Mouse (Mus musculus) liver, embryonic 14.5 days (tissue): ENCODE results near the gene Lpp.

Experiments
- CTCF ChIP-seq: IDR thresholded peaks from 2 replicates; pipeline ENCODE4 v1.5.1; 2016; ENCODE audit warnings: antibody characterized with exemption, low read depth, control low read depth
- EP300 ChIP-seq: IDR thresholded peaks from 2 replicates; pipeline ENCODE4 v1.6.1; 2016; ENCODE audit warnings: antibody characterized with exemption, low read depth

DNA sequence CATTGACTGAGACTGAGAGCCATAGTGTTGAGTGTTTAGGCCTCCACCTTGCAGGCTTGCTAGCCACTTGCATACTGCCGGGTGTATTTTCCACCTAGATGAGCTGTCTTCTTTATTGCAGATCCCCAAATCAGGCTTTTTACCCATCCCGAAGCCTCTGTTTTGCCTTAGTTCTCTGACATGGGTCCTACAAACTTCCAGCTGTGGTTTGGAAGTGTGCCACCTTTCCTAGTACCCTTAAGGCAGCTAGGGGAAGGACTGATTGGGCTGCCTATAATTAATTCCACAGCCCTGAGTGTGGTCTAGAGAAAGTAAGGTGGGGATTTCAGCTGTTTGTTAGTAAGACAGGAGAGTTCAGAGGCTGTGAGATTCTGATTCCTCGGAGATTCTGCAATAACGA, 399.5 kb downstream of the Lpp start:
- TF ChIP-seq CTCF (no peak), EP300 (no peak)
